9 mouse cellular contexts compared by ENCODE assay signal in genomic region chr1:156780234-156781005, GRCm38 (mm10). TPM values are rescaled to one million over a fixed set of nuclear protein-coding genes. Genes with fewer than 3 reads are reported as not detected.
DNase-seq lines count a peak whose midpoint lies in the region; ATAC-seq lines count a peak whose summit lies in the region.
"Had no signal": no experiment of that assay in that cellular context is flagged by ENCODE, and none has a peak within 500 bp of the region (broad histone marks: within the 10 kb centered on the region; RNA-seq: fewer than 3 reads in every experiment).

No protein-coding gene starts in this region.

- H3K4me3 ChIP-seq in limb, embryonic 11.5 days (ENCODE audit: low read depth, low read length), result no peak overlapping the region
- H3K4me3 ChIP-seq in liver, embryonic 11.5 days (ENCODE audit: low read depth, low read length), result no peak overlapping the region

- no peak overlapping the region for H3K9ac ChIP-seq in limb, embryonic 11.5 days (ENCODE audit: low read length)
- no peak overlapping the region for H3K9ac ChIP-seq in liver, embryonic 11.5 days (ENCODE audit: low read depth, low read length)

- peak overlapping the region; percentile 78; the same call in 1 of the 2 replicates for H3K27ac ChIP-seq in limb, embryonic 11.5 days (replicated peaks; ENCODE audit: low read depth, low read length)
- H3K27ac ChIP-seq in liver, embryonic 11.5 days (ENCODE audit: low read depth, low read length), result no peak overlapping the region

- DNase-seq in NIH3T3 (ENCODE audit: low read depth), result peak; percentile 83
- DNase-seq in embryo, embryonic 11 days, result peak; percentile 50
- DNase-seq in heart, adult 9 months (ENCODE audit: low spot score in 2 of 2), result peak; percentile 48 to 58
- DNase-seq in limb, embryonic 11.5 days (ENCODE audit: low spot score), result peak; percentile 33
- no peak for DNase-seq in adrenal gland, adult 8-10 months
- no peak for DNase-seq in cerebellum, adult 9-11 months
- no peak for DNase-seq in liver, embryonic 11.5 days (ENCODE audit: low spot score)
- DNase-seq in left cerebral cortex, postnatal 36 days (ENCODE audit: low spot score in 2 of 2), result no peak

- H3K4me2 ChIP-seq in limb, embryonic 11.5 days (ENCODE audit: low read depth, severe bottlenecking), result no peak overlapping the region
- H3K4me2 ChIP-seq in liver, embryonic 11.5 days, result no peak overlapping the region

- no peak for ATAC-seq in limb, embryonic 11.5 days (ENCODE audit: insufficient number of reproducible peaks, low FRiP score, low TSS enrichment, low read depth)
- ATAC-seq in liver, embryonic 11.5 days (replicated peaks; ENCODE audit: low FRiP score), result no peak

- H3K4me1 ChIP-seq in limb, embryonic 11.5 days (ENCODE audit: control insufficient read depth, insufficient read depth, low read length), result peaks cover 27% of the 10 kb centered on the region
- H3K4me1 ChIP-seq in liver, embryonic 11.5 days (replicated peaks; ENCODE audit: control insufficient read depth, insufficient read depth, low read length), result 0 out of 2 replicates have a peak, but pooled peaks cover 3% of the 10 kb centered on the region

- H3K27me3 ChIP-seq in limb, embryonic 11.5 days (ENCODE audit: control insufficient read depth, insufficient read depth, low read length), result no peaks in the 10 kb centered on the region
- no peaks in the 10 kb centered on the region for H3K27me3 ChIP-seq in liver, embryonic 11.5 days (replicated peaks; ENCODE audit: control insufficient read depth, insufficient read depth, low read length)

- WGBS in limb, embryonic 11.5 days, result 42% methylated on average over 16 of the region's 16 CpGs
- 69% methylated on average over 16 of the region's 16 CpGs for WGBS in liver, embryonic 11.5 days

- intact Hi-C loops in left cerebral cortex, postnatal 36 days (cut with DNase I), result no loop called here

- H3K36me3 ChIP-seq in limb, embryonic 11.5 days (ENCODE audit: control insufficient read depth, insufficient read depth, low read length), result no peaks in the 10 kb centered on the region
- no peaks in the 10 kb centered on the region for H3K36me3 ChIP-seq in liver, embryonic 11.5 days (ENCODE audit: control insufficient read depth, insufficient read depth, low read length)

- H3K9me3 ChIP-seq in limb, embryonic 11.5 days (ENCODE audit: control insufficient read depth, low read length), result no peaks in the 10 kb centered on the region
- H3K9me3 ChIP-seq in liver, embryonic 11.5 days (ENCODE audit: control insufficient read depth, low read length), result no peaks in the 10 kb centered on the region

RNA-seq across cellular contexts. Expression of gene Angptl1, which starts 57.9 kb away (rescaled TPM):
- polyA plus RNA-seq in limb, embryonic 11.5 days (2014; fragmentation: Nextera tagmentation; extraction: Ambion mirVana), result 6.6 and 7.0 TPM in 2 replicates
- total RNA-seq in adrenal gland, adult 8-10 months (2022), result 1 to 10 TPM; 3.4 to 8.5 (median 5.8) TPM
- polyA plus RNA-seq in liver, embryonic 11.5 days (2014; fragmentation: Nextera tagmentation; extraction: Ambion mirVana), result 0.92 and 1.1 TPM in 2 replicates
- total RNA-seq in left cerebral cortex, postnatal 36 days (2021), result 1 to 10 TPM in 1 of 2 experiments, under 1 TPM in 1; 0.76 to 1.1 TPM
- total RNA-seq: granulocyte monocyte progenitor cell, adult 5-6 weeks had no signal

Comparison
In these comparisons a context has a peak if more than half of its experiments do, and no peak if none do; other contexts are left out.
1. DNase-seq: peak in NIH3T3 (single experiment), embryo, embryonic 11 days (single experiment), heart, adult 9 months (2 of 2) and limb, embryonic 11.5 days (single experiment); none in adrenal gland, adult 8-10 months (single experiment), cerebellum, adult 9-11 months (single experiment), liver, embryonic 11.5 days (single experiment) and left cerebral cortex, postnatal 36 days (0 of 2).